Mouse (Mus musculus) v-Abl transformed pro-B cells (cell line): ENCODE measurements around the gene Ttll6.

Experiments
- in situ Hi-C, 2 experiments: fragments of 400-800 bp; cut with MboI; formaldehyde crosslinking; loops; one replicate each; pipeline ENCODE4 v1.15.1; 2025; ENCODE audit not compliant: unreplicated experiment in 2 of 2

Ttll6 gene

DNA sequence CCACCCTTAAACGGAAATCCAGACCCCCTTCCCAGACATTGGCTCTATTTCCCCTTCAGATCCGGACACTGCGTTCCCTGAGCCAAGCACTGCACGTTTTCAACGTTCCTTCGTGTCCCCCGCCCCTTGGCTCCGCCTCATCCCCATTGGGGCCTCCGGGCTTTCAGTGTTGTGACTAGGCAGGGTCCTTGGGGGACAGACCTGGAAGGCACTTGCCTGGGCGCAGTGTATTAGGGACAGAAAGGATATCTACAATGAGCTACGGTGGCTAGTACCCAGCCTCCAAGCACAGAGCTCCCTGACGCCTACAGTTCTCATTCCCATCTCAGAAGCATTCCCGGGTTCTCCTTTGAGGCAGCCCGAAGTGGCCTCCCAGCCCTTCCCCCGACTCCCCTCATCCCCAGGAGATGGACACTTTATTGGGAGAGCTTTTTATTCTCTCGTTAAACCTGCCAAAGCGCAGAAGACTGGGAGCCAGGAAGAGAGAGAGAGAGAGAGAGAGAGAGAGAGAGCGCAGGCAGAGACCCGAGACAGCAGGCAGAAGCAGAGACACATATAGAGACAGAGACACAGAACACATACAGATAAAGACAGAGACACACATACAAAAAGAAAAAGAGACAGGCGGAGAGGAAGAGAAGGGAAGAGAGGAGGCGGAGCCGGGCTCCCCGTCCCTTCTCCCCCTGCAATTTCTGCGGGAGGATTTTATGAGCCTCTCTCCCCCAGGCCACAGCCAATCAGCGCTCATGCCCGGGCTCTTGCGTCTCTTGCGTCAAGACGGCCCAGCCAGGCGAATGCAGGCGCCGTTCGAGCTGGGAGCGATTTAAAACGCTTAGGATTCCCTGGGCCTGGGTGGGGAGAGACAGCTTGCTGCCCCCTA lies 60.2 kb downstream of the Ttll6 start, which contains the start of gene Hoxb13:
Gene Hoxb13 (plus strand): TSS at position 796 of the 880 bp plus-strand sequence.
- in situ Hi-C loops = no loop called here

DNA sequence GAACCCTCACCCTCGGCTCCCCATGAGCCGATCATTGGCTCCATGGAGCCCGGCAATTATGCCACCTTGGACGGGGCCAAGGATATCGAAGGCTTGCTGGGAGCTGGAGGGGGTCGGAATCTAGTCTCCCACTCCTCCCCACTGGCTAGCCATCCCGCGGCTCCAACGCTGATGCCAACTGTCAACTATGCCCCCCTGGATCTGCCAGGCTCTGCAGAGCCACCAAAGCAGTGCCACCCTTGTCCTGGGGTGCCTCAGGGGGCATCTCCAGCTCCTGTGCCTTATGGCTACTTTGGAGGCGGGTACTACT lies 60.8 kb downstream of the Ttll6 start:
- in situ Hi-C loops = no loop called here

DNA sequence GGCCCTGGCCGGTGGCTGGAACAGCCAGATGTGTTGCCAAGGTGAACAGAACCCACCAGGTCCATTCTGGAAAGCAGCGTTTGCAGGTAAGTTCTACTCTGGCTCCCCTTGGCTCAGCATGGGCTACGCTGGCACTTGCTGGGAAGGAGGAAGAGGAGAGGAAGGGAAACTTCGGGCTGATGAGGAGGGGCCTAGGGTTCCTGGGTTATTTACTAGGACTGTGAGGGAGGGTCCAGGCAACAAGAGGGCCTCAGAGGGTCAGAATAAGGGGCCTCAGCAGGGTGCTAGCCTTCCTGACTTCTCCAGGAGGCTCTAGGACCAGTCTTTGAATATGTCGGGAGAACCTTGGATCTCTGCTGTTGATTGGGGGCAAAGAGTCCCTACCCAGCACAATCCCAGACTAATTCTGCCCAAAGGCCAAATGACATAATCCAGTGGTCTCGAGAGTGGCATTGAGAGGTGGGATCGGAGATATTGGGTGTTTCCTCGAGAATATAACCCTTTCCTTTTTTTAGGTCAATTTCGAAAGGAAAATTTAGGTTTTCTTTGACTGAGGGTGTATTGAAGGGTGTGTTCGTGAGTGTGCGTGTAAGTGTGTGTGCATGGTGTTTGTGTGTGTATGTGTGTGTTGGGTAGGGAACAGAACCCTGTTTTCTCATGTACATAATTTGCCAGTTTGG lies 61.5 kb downstream of the Ttll6 start:
- in situ Hi-C loops = no loop called here

DNA sequence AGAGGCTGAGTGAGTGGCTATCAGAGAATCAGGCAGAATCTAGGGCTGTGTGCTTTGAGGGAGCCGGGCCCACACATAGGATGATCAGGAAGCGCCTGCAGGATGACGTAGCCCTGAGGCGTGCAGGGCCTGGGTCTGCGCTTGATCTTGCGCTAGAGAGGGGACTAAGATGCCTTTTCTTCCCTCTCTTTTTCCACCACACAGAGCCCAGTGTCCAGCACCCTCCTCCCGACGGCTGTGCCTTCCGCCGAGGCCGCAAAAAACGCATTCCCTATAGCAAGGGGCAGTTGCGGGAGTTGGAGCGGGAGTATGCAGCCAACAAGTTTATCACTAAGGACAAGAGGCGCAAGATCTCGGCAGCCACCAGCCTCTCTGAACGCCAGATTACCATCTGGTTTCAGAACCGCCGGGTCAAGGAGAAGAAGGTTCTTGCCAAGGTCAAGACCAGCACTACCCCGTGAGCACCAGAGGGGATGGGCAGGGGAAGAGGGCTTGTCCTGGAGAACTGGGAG lies 62.2 kb downstream of the Ttll6 start:
- in situ Hi-C loops = no loop called here

DNA sequence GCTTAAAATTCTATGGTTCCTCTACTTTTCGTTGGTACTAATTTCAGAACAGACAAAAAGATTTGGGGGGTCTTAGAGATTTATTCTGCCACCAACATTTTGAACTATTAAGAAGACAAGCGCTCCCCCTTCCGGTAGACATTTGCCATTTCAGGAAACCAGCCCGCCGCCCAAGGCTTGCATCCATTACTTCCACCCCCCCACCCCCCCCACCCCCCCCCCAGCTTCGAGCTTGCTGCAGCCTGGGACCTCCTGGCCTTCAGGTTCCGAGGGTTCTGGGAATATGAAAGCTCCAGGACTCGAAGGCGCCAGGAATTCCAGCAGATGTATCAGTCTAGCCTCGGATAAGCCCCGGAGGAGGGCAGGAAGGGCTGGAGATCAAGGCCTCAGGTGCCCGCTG lies 65.1 kb downstream of the Ttll6 start:
- in situ Hi-C loops = no loop called here

DNA sequence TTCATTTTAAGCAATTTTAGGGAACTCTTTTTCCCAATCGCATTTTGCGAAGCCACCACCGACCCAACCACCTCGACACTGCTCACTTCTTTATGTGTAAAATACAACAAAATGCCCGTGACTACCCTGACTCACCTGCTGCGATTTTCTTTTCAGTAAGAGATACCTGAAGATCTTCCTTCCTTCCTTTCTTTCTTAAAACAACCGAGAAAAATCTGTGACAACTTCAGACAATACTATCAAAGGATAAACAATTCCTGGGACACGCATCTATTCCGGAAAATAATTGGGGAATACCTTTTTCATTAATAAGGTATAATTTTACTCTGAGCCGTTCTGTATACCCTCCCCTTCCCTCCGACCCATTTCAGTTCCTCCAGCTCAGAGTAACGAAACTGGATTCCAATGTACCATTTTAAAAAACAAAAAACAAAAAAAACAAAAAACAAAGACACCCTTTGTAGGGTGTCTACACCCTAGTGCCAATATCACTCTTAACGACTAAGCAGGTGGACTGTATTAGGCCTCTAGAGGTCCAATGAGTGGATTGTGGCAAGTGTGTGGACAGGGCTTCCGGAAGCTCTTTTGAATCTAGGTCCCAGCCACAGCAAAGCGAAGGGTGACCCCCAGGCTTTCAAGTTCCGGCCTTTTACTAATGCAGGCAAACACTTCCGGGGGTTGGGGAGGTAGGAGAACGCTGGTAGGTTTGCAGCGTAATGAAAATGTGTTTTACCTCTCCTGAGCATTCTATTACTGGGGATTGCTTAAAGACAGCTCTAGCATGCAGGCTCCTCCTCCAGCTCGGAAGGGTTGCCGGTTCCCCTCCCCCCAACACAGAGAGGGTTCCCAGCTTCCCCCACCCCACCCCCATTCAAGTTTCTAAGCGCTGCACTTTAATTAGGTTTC lies 65.8 kb downstream of the Ttll6 start:
- in situ Hi-C loops = no loop called here

DNA sequence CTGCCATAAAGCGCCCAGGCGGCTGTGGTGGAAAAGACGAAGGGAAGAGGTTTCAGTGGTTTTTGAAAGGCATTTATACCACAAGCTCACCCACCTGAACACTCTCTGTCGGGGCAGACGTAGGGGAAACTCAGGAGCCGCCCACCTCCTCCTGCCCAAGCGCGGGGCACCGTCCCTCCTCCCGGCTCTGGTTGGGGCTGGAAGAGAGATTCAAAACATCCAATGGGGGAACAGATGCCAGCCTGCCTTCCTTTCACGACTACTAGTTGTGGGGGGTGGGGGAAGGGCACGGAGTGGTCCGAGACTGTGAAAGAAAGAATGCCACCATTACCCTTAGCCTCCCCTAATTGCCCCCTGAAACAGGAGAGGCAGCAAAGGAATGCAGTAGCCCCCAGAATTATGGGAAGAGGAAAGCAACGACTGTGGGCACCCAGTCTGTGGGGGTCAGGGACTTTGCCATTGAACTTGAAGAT lies 66.6 kb downstream of the Ttll6 start:
- in situ Hi-C loops = no loop called here

DNA sequence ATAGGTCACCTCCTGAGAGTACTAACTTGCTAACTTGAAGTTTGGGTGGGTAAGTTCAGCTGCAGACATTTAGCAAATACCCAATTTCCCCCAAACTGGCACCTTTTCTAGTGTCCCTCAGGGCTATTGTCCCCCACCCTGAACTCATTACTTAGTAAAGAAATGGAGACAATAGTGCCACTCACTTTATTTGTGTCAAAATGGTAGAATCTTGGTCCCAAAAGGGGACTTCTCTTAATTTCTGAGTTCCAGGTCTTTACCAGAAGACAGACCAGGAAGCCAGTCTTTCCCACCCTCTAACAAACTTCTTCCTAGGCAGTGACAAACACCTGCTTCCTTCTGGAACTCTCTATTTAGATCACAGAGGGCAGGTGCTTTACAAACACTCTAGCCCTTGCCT lies 68.2 kb downstream of the Ttll6 start:
- in situ Hi-C loops = no loop called here

DNA sequence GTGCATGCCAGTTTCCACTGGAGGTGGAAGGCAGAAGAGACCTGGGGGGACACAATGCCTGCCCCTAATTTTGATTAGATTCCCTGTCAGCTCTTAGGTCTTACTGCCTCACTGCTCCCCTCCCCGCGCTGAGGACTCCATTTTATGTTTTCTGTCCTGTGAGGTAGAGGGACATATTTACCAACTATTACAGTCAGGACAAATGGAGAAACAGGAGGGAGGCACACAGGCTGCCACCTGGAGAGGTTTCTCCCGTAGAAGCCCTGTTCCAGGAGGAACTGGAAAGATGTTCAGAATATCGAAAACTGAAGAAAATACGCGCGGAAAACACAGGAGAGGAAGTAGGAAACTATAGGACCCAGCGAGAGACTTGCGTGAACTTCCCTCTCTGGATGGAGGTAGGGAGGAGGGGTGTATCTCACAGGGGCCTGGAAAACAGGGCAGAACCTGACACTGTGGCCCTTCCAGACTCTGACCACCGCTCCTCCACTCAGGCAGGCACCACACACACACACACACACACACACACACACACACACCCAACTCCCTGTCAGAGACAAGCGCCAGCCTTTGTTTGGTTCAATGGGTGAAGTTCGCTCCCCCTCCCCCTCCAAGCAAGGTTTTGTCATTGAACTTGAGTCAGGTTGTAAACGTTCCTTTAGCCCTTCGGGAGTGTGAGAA lies 69.0 kb downstream of the Ttll6 start:
- in situ Hi-C loops = no loop called here

DNA sequence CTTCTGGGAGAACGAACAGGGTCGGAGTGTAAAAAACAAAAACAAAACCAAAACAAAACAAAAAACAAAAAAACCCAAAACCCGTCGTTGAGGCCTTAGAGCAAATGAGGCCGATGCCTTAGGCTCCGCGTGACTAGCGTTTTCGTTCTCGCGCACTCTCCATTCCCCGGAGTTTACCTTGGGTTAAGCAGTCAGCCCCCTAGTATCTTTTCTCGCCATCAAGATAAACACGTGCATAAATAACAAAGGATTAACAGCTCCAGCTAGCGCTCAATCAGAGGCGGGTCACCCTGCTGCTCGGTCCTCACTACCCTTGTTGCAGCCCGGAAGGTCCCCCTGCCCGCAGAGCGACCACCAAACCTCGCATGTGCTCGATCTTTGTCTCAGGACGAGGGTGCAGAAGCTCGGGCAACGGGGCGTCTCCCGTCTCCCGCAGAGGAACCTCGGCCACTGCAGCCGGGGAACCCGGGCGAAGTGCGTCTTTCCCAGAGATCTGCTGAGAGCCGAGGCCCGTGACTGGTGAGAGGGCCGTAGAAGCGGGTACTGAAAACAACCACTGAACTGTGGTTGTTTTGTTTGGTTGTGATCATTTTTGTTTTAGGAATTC lies 69.7 kb downstream of the Ttll6 start:
- in situ Hi-C loops = no loop called here

DNA sequence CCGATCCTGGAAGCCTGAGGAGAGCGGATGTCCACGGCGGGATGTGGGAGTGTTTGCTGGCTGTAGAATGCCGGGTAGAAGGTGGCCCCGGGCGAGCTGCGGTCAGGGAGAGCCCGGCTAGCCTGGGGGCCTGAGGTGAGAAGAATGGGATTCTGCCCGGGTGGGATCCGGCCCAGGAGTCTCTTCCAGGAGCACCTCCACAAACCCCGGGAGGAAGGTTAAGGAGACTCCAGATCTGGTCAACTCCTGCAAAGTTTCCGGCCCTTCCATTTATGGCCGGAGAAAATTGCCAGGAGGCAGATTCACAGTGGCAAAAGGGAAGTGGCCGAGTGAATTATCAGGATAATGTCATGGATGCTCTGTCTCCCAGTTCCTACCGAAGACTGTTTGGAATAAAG lies 70.2 kb downstream of the Ttll6 start:
- in situ Hi-C loops = no loop called here

DNA sequence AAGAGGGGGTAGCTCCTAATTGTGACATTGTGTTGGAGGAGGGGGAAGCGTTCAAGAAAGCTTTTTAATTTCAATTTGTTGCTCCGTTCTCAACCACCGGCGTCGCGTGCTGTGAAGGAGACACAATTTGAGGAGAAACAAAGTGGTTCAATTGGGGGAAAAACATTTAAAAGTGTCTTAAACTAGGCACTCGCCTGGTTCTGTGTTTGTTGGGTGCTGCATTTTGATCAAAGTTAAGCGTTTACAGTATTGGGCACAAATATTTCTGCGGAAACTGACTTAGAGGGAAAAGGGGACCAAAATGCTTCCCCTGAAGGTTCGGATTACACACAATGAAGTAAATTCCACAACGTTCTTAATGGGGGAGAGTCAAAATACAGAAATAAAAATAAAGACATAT lies 70.8 kb downstream of the Ttll6 start:
- in situ Hi-C loops = no loop called here

DNA sequence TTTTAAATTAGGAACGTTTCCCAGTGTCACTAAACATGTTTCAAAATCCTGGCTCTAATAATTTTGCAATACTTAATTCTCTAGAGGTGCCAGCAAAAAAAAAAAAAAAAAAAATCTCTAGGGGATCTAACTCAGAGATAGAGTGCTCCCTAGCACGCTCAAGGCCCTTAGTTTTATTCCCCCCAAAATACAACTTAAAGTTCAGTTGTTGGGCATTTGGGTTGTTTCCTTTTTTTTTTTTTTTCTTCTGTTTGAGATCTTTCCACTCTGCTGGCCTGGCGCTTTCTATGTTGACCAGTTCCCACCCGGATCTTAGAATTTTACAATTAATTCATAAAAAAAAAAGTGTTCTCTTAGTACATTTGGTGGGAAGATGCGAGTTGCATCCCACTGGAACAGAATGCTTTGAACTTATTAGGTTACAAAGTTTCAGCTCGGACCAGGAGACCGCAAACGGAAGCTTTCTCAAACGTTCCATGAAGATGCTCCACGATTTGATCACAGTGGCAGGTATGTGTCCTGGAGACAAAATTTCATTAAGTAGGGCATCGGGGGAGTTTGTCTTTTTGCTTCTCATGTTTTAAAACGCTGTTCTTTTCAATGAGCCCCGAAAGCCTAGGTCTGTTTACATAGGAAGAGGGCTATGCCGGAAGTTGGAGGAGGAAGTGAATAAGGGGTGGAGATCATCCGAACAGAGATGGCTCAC lies 72.0 kb downstream of the Ttll6 start:
- in situ Hi-C loops = no loop called here
